Mouse (Mus musculus): ENCODE measurements around the gene Vsig10l. TPM values are rescaled to one million over a fixed set of nuclear protein-coding genes. Genes with fewer than 3 reads are reported as not detected.

Vsig10l gene
- polyA plus RNA-seq, 1 experiment from 2014 or later, result 1.9 TPM

- DNase-seq (ENCODE audit: low spot score), result no peak
- ATAC-seq (replicated peaks; ENCODE audit: low FRiP score), result no peak
- Histone ChIP-seq H3K9ac (ENCODE audit: low read depth, low read length) (no peak within 1 kb of the TSS), H3K4me2 (no peak within 1 kb of the TSS), H3K27me3 (replicated peaks; ENCODE audit: control insufficient read depth, insufficient read depth, low read length) (no peaks in the 10 kb centered on the region), H3K36me3 (ENCODE audit: control insufficient read depth, insufficient read depth, low read length) (no peaks in the 10 kb centered on the region), H3K9me3 (ENCODE audit: control insufficient read depth, low read length) (no peaks in the 10 kb centered on the region), H3K4me1 (replicated peaks; ENCODE audit: control insufficient read depth, insufficient read depth, low read length) (no peaks in the 10 kb centered on the region), H3K27ac (ENCODE audit: low read depth, low read length) (no peak within 1 kb of the TSS), H3K4me3 (ENCODE audit: low read depth, low read length) (no peak within 1 kb of the TSS)
- 59% methylated on average over 10 of the region's 10 CpGs for WGBS
Measured at GRCm38 (mm10) chr7:43436341-43437255, 26.4 kb upstream of the Vsig10l start, which contains the start of gene Nkg7. Nkg7 (plus strand) TSS chr7:43437073.

- DNase-seq (ENCODE audit: low spot score) (no peak), ATAC-seq (replicated peaks; ENCODE audit: low FRiP score) (no peak)
- Histone ChIP-seq H3K4me1 (replicated peaks; ENCODE audit: control insufficient read depth, insufficient read depth, low read length) (peaks cover 7% of the 10 kb centered on the region), H3K27ac (ENCODE audit: low read depth, low read length) (no peak overlapping the region), H3K27me3 (replicated peaks; ENCODE audit: control insufficient read depth, insufficient read depth, low read length) (no peaks in the 10 kb centered on the region), H3K36me3 (ENCODE audit: control insufficient read depth, insufficient read depth, low read length) (no peaks in the 10 kb centered on the region), H3K4me2 (no peak overlapping the region), H3K4me3 (ENCODE audit: low read depth, low read length) (no peak overlapping the region), H3K9me3 (ENCODE audit: control insufficient read depth, low read length) (no peaks in the 10 kb centered on the region), H3K9ac (ENCODE audit: low read depth, low read length) (no peak overlapping the region)
- WGBS, result 57% methylated on average over 4 of the region's 4 CpGs
Measured at GRCm38 (mm10) chr7:43438611-43439010, 24.3 kb upstream of the Vsig10l start.

GRCm38 (mm10) chr7:43440482-43440881 is 22.5 kb upstream of the Vsig10l start, which contains the start of gene Cldnd2:
Cldnd2 (plus strand) TSS chr7:43440782.
- Histone ChIP-seq H3K4me2 (no peak within 1 kb of the TSS), H3K4me3 (ENCODE audit: low read depth, low read length) (no peak within 1 kb of the TSS), H3K4me1 (replicated peaks; ENCODE audit: control insufficient read depth, insufficient read depth, low read length) (peaks cover 17% of the 10 kb centered on the region), H3K27ac (ENCODE audit: low read depth, low read length) (no peak within 1 kb of the TSS), H3K36me3 (ENCODE audit: control insufficient read depth, insufficient read depth, low read length) (no peaks in the 10 kb centered on the region), H3K9ac (ENCODE audit: low read depth, low read length) (no peak within 1 kb of the TSS), H3K27me3 (replicated peaks; ENCODE audit: control insufficient read depth, insufficient read depth, low read length) (no peaks in the 10 kb centered on the region), H3K9me3 (ENCODE audit: control insufficient read depth, low read length) (no peaks in the 10 kb centered on the region)
- ATAC-seq (replicated peaks; ENCODE audit: low FRiP score), result no peak
- 82% methylated on average over 6 of the region's 6 CpGs for WGBS
- DNase-seq (ENCODE audit: low spot score), result no peak

GRCm38 (mm10) chr7:43441071-43441470 is 21.9 kb upstream of the Vsig10l start:
- DNase-seq (ENCODE audit: low spot score) (no peak), ATAC-seq (replicated peaks; ENCODE audit: low FRiP score) (no peak)
- H3K9ac ChIP-seq (ENCODE audit: low read depth, low read length), result no peak overlapping the region
- no peaks in the 10 kb centered on the region for H3K27me3 ChIP-seq (replicated peaks; ENCODE audit: control insufficient read depth, insufficient read depth, low read length)
- H3K9me3 ChIP-seq (ENCODE audit: control insufficient read depth, low read length), result no peaks in the 10 kb centered on the region
- H3K27ac ChIP-seq (ENCODE audit: low read depth, low read length), result no peak overlapping the region
- no peak overlapping the region for H3K4me3 ChIP-seq (ENCODE audit: low read depth, low read length)
- H3K36me3 ChIP-seq (ENCODE audit: control insufficient read depth, insufficient read depth, low read length), result no peaks in the 10 kb centered on the region
- no peak overlapping the region for H3K4me2 ChIP-seq
- 75% methylated on average over 3 of the region's 3 CpGs for WGBS
- peaks cover 23% of the 10 kb centered on the region for H3K4me1 ChIP-seq (replicated peaks; ENCODE audit: control insufficient read depth, insufficient read depth, low read length)

GRCm38 (mm10) chr7:43442684-43443083 is 20.3 kb upstream of the Vsig10l start:
- 10% methylated on average over 9 of the region's 9 CpGs for WGBS
- Histone ChIP-seq H3K36me3 (ENCODE audit: control insufficient read depth, insufficient read depth, low read length) (no peaks in the 10 kb centered on the region), H3K27ac (ENCODE audit: low read depth, low read length) (peak overlapping the region; percentile 92), H3K27me3 (replicated peaks; ENCODE audit: control insufficient read depth, insufficient read depth, low read length) (no peaks in the 10 kb centered on the region), H3K9ac (ENCODE audit: low read depth, low read length) (peak overlapping the region; percentile 75), H3K9me3 (ENCODE audit: control insufficient read depth, low read length) (no peaks in the 10 kb centered on the region), H3K4me2 (peak overlapping the region; percentile 98), H3K4me1 (replicated peaks; ENCODE audit: control insufficient read depth, insufficient read depth, low read length) (peaks cover 30% of the 10 kb centered on the region), H3K4me3 (ENCODE audit: low read depth, low read length) (peak overlapping the region; percentile 68)
- ATAC-seq (replicated peaks; ENCODE audit: low FRiP score), result no peak
- DNase-seq (ENCODE audit: low spot score), result no peak

- ATAC-seq (replicated peaks; ENCODE audit: low FRiP score), result peak; percentile 87
- H3K4me3 ChIP-seq (ENCODE audit: low read depth, low read length), result peak overlapping the region; percentile 68
- peaks cover 30% of the 10 kb centered on the region for H3K4me1 ChIP-seq (replicated peaks; ENCODE audit: control insufficient read depth, insufficient read depth, low read length)
- H3K27me3 ChIP-seq (replicated peaks; ENCODE audit: control insufficient read depth, insufficient read depth, low read length), result no peaks in the 10 kb centered on the region
- H3K9ac ChIP-seq (ENCODE audit: low read depth, low read length), result peak overlapping the region; percentile 75
- no peaks in the 10 kb centered on the region for H3K9me3 ChIP-seq (ENCODE audit: control insufficient read depth, low read length)
- H3K27ac ChIP-seq (ENCODE audit: low read depth, low read length), result peak overlapping the region; percentile 92
- no peaks in the 10 kb centered on the region for H3K36me3 ChIP-seq (ENCODE audit: control insufficient read depth, insufficient read depth, low read length)
- under 1% methylated on average over 36 of the region's 36 CpGs for WGBS
- DNase-seq (ENCODE audit: low spot score), result peak; percentile 82
- peak overlapping the region; percentile 98 for H3K4me2 ChIP-seq
Measured at GRCm38 (mm10) chr7:43443126-43443916, 19.6 kb upstream of the Vsig10l start.

GRCm38 (mm10) chr7:43443917-43444293 is 19.0 kb upstream of the Vsig10l start, which contains the start of the genes Etfb and Gm45233:
Etfb (plus strand) TSS chr7:43444083.
Gm45233 (plus strand) TSS chr7:43444128.
- WGBS, result under 1% methylated on average over 27 of the region's 27 CpGs
- DNase-seq (ENCODE audit: low spot score) (peak; percentile 91), ATAC-seq (replicated peaks; ENCODE audit: low FRiP score) (peak; percentile 96)
- H3K4me2 ChIP-seq, result peak within 1 kb of the TSS; percentile 98
- H3K27ac ChIP-seq (ENCODE audit: low read depth, low read length), result peak within 1 kb of the TSS; percentile 92
- no peaks in the 10 kb centered on the region for H3K36me3 ChIP-seq (ENCODE audit: control insufficient read depth, insufficient read depth, low read length)
- peak within 1 kb of the TSS; percentile 75 for H3K9ac ChIP-seq (ENCODE audit: low read depth, low read length)
- H3K27me3 ChIP-seq (replicated peaks; ENCODE audit: control insufficient read depth, insufficient read depth, low read length), result no peaks in the 10 kb centered on the region
- H3K4me1 ChIP-seq (replicated peaks; ENCODE audit: control insufficient read depth, insufficient read depth, low read length), result peaks cover 32% of the 10 kb centered on the region
- H3K9me3 ChIP-seq (ENCODE audit: control insufficient read depth, low read length), result no peaks in the 10 kb centered on the region
- peak within 1 kb of the TSS; percentile 68 for H3K4me3 ChIP-seq (ENCODE audit: low read depth, low read length)

- 76% methylated on average over 4 of the region's 4 CpGs for WGBS
- no peak for ATAC-seq (replicated peaks; ENCODE audit: low FRiP score)
- H3K4me3 ChIP-seq (ENCODE audit: low read depth, low read length), result no peak overlapping the region
- no peak for DNase-seq (ENCODE audit: low spot score)
- H3K9me3 ChIP-seq (ENCODE audit: control insufficient read depth, low read length), result no peaks in the 10 kb centered on the region
- no peak overlapping the region for H3K27ac ChIP-seq (ENCODE audit: low read depth, low read length)
- H3K4me2 ChIP-seq, result no peak overlapping the region
- no peaks in the 10 kb centered on the region; the same call in 1 of the 2 replicates for H3K36me3 ChIP-seq (ENCODE audit: control insufficient read depth, insufficient read depth, low read length)
- no peaks in the 10 kb centered on the region for H3K27me3 ChIP-seq (replicated peaks; ENCODE audit: control insufficient read depth, insufficient read depth, low read length)
- H3K4me1 ChIP-seq (replicated peaks; ENCODE audit: control insufficient read depth, insufficient read depth, low read length), result peaks cover 31% of the 10 kb centered on the region
- H3K9ac ChIP-seq (ENCODE audit: low read depth, low read length), result no peak overlapping the region
Measured at GRCm38 (mm10) chr7:43447801-43448200, 15.2 kb upstream of the Vsig10l start.

Data from liver, embryonic 11.5 days (tissue).